Mouse (Mus musculus) MEL (cell line): ENCODE measurements at regions not wholly inside any gene's neighbourhood (a gene's known extent, or its start where the extent isn't known, plus 50 kb on each side); places are given as distances from the start of the nearest gene placed in this dataset.

ENCODE experiments used
- CTCF ChIP-seq, 3 experiments: IDR thresholded peaks in 2 of 3; conservative IDR thresholded peaks in 1 of 3; 2 replicates each; pipeline ENCODE4 v1.5.1; 2011 to 2012; ENCODE audit warnings: low read length in 3 of 3, low read depth in 2 of 3, mild to moderate bottlenecking in 2 of 3, improper control_type of control experiment in 1 of 3, inconsistent platforms in 1 of 3, mixed read lengths in 1 of 3, moderate library complexity in 1 of 3; ENCODE audit not compliant: control insufficient read depth in 1 of 3, insufficient read depth in 1 of 3, poor library complexity in 1 of 3, severe bottlenecking in 1 of 3
- GATA1 ChIP-seq: IDR thresholded peaks from 2 replicates; pipeline ENCODE4 v1.6.1; 2011; ENCODE audit warnings: low read depth, low read length, improper control_type of control experiment
- POLR2A ChIP-seq, 2 experiments: IDR thresholded peaks; 2 replicates each; pipeline ENCODE4 v1.6.1; 2011 to 2012; ENCODE audit warnings: low read length in 2 of 2, mild to moderate bottlenecking in 2 of 2, control low read depth in 1 of 2, improper control_type of control experiment in 1 of 2, low read depth in 1 of 2, moderate library complexity in 1 of 2; ENCODE audit not compliant: control insufficient read depth in 1 of 2, insufficient read depth in 1 of 2, poor library complexity in 1 of 2
- TAL1 ChIP-seq: IDR thresholded peaks from 2 replicates; pipeline ENCODE4 v1.6.1; 2012; ENCODE audit warnings: mild to moderate bottlenecking, inconsistent platforms, low read length, moderate library complexity, mixed read lengths

- TF ChIP-seq POLR2A (IDR thresholded peaks at IDR 0.05; ENCODE audit: control insufficient read depth in 1 of 2, insufficient read depth in 1 of 2, low read depth in 1 of 2, low read length in 2 of 2, poor library complexity in 1 of 2) (no peak), CTCF (IDR thresholded peaks at IDR 0.05 in 2 of 3, conservative IDR thresholded peaks at IDR 0.05 in 1 of 3; ENCODE audit: control insufficient read depth in 1 of 3, insufficient read depth in 1 of 3, low read depth in 2 of 3, low read length in 3 of 3, poor library complexity in 1 of 3, severe bottlenecking in 1 of 3) (no peak), TAL1 (no peak), GATA1 (no peak)
These were observed 174.3 kb upstream of the Sulf2 start for GRCm38 (mm10) chr2:166329556-166330340.
